Mouse (Mus musculus) heart, adult 2 months (tissue): ENCODE measurements around the gene Kdm1b.

Experiments used
- CTCF ChIP-seq: fragments of 200-600 bp; IDR thresholded peaks from 2 replicates; pipeline ENCODE4 v1.8.1; 2022; ENCODE audit warnings: antibody characterized with exemption, mild to moderate bottlenecking, moderate library complexity
- EP300 ChIP-seq: fragments of 200-500 bp; IDR thresholded peaks from 2 replicates; pipeline ENCODE4 v1.6.1; 2011; ENCODE audit warnings: low read depth, low read length, control low read depth; ENCODE audit not compliant: insufficient read depth
- POLR2A ChIP-seq: fragments of 200-500 bp; IDR thresholded peaks from 2 replicates; pipeline ENCODE4 v1.6.1; 2011; ENCODE audit warnings: mild to moderate bottlenecking, low read depth, low read length, control low read depth; ENCODE audit not compliant: insufficient read depth

GRCm38 (mm10) chr13:47030376-47031107, 12.8 kb upstream of the Kdm1b start:
- TF ChIP-seq CTCF: no peak
- no peak for TF ChIP-seq EP300
- TF ChIP-seq POLR2A: no peak
